13 mouse cellular contexts compared by ENCODE assay signal in genomic region chr9:108748600-108749183, GRCm38 (mm10). TPM values are rescaled to one million over a fixed set of nuclear protein-coding genes. Genes with fewer than 3 reads are reported as not detected.
DNase-seq lines count a peak whose midpoint lies in the region; ATAC-seq lines count a peak whose summit lies in the region.
"Had no signal": no experiment of that assay in that cellular context is flagged by ENCODE, and none has a peak within 500 bp of the region (broad histone marks: within the 10 kb centered on the region; RNA-seq: fewer than 3 reads in every experiment).

No protein-coding gene starts in this region.

- peaks cover 37% of the 10 kb centered on the region for H3K36me3 ChIP-seq in liver, embryonic 12.5 days
- H3K36me3 ChIP-seq in heart, embryonic 16.5 days (ENCODE audit: control insufficient read depth, insufficient read depth), result peaks cover 13% of the 10 kb centered on the region; the same call in 1 of the 2 replicates
- H3K36me3 ChIP-seq in midbrain, embryonic 13.5 days, result peaks cover 57% of the 10 kb centered on the region

- peak; percentile 24 to 25 for DNase-seq in cerebellum, postnatal 10 days
- DNase-seq in cerebellum, adult 9-10 months, result no peak
- DNase-seq in liver, result no peak
- DNase-seq in layer of hippocampus, postnatal 14 days (ENCODE audit: low spot score in 2 of 2), result no peak
- DNase-seq in spleen, postnatal 36 days (ENCODE audit: low spot score in 2 of 2), result no peak
- DNase-seq: kidney, postnatal 14 days; liver, postnatal 0 days; right cerebral cortex, postnatal 14 days; thymus, postnatal 14 days had no signal

- 0 out of 2 replicates have a peak overlapping the region, but pooled peaks have one; percentile 12 for H3K9ac ChIP-seq in liver, embryonic 12.5 days
- H3K9ac ChIP-seq in heart, embryonic 16.5 days (ENCODE audit: low read length), result no peak overlapping the region
- H3K9ac ChIP-seq in midbrain, embryonic 13.5 days (replicated peaks), result peak overlapping the region; percentile 37; the same call in 1 of the 2 replicates
- H3K9ac ChIP-seq: intestine, embryonic 15.5 days; liver, postnatal 0 days had no signal

- H3K4me3 ChIP-seq in liver, embryonic 12.5 days, result no peak overlapping the region
- no peak overlapping the region for H3K4me3 ChIP-seq in heart, embryonic 16.5 days (ENCODE audit: low read length)
- H3K4me3 ChIP-seq in midbrain, embryonic 13.5 days (replicated peaks), result no peak overlapping the region
- H3K4me3 ChIP-seq: intestine, embryonic 15.5 days had no signal

- H3K4me2 ChIP-seq in liver, embryonic 12.5 days, result 0 out of 2 replicates have a peak overlapping the region, but pooled peaks have one; percentile 27
- H3K4me2 ChIP-seq in heart, embryonic 16.5 days (ENCODE audit: low read depth, low read length), result no peak overlapping the region
- H3K4me2 ChIP-seq in midbrain, embryonic 13.5 days (replicated peaks), result no peak overlapping the region
- H3K4me2 ChIP-seq: intestine, embryonic 15.5 days had no signal

- no peak overlapping the region for H3K27ac ChIP-seq in liver, embryonic 12.5 days
- H3K27ac ChIP-seq in heart, embryonic 16.5 days (ENCODE audit: low read length), result peak overlapping the region; percentile 49
- peak overlapping the region; percentile 26; the same call in 1 of the 2 replicates for H3K27ac ChIP-seq in midbrain, embryonic 13.5 days
- H3K27ac ChIP-seq: intestine, embryonic 15.5 days had no signal

- no peaks in the 10 kb centered on the region for H3K27me3 ChIP-seq in liver, embryonic 12.5 days (replicated peaks)
- H3K27me3 ChIP-seq in heart, embryonic 16.5 days (ENCODE audit: control insufficient read depth, insufficient read depth, low read length), result no peaks in the 10 kb centered on the region
- H3K27me3 ChIP-seq in midbrain, embryonic 13.5 days, result no peaks in the 10 kb centered on the region
- H3K27me3 ChIP-seq: intestine, embryonic 15.5 days had no signal

- ATAC-seq in liver, embryonic 12.5 days, result no peak
- ATAC-seq in heart, embryonic 16.5 days (replicated peaks; ENCODE audit: extremely low read depth, insufficient read depth, low FRiP score), result peak; percentile 84
- ATAC-seq in midbrain, embryonic 13.5 days, result no peak
- ATAC-seq: intestine, embryonic 15.5 days; liver, postnatal 0 days had no signal

- 77% methylated on average over 11 of the region's 11 CpGs for WGBS in liver, embryonic 12.5 days (ENCODE audit: insufficient replicate concordance)
- WGBS in heart, embryonic 16.5 days, result 35% methylated on average over 11 of the region's 11 CpGs
- WGBS in midbrain, embryonic 13.5 days, result 68% methylated on average over 11 of the region's 11 CpGs

- peaks cover 28% of the 10 kb centered on the region for H3K4me1 ChIP-seq in liver, embryonic 12.5 days
- peaks cover 9% of the 10 kb centered on the region for H3K4me1 ChIP-seq in heart, embryonic 16.5 days (ENCODE audit: control insufficient read depth, insufficient read depth, low read length)
- H3K4me1 ChIP-seq in midbrain, embryonic 13.5 days (replicated peaks), result peaks cover 11% of the 10 kb centered on the region
- H3K4me1 ChIP-seq: intestine, embryonic 15.5 days had no signal

- no peaks in the 10 kb centered on the region for H3K9me3 ChIP-seq in liver, embryonic 12.5 days (replicated peaks)
- H3K9me3 ChIP-seq in heart, embryonic 16.5 days (replicated peaks; ENCODE audit: control insufficient read depth, low read length), result no peaks in the 10 kb centered on the region
- no peaks in the 10 kb centered on the region for H3K9me3 ChIP-seq in midbrain, embryonic 13.5 days
- H3K9me3 ChIP-seq: intestine, embryonic 15.5 days had no signal

RNA-seq across cellular contexts. Expression of gene Ip6k2, which starts 34.9 kb away (rescaled TPM):
- polyA plus RNA-seq in liver, embryonic 12.5 days (2016; fragmentation: Nextera tagmentation; extraction: Ambion mirVana), result 15.7 and 20.3 TPM in 2 replicates
- 27.2 and 31.0 TPM in 2 replicates for polyA plus RNA-seq in heart, embryonic 16.5 days (2015; fragmentation: Nextera tagmentation; extraction: Ambion mirVana)
- 217 and 238 TPM in 2 replicates for polyA plus RNA-seq in midbrain, embryonic 13.5 days (2015; fragmentation: Nextera tagmentation; extraction: Ambion mirVana)
- total RNA-seq in layer of hippocampus, postnatal 14 days (2021), result 100 to 1,000 TPM; 201 to 212 TPM

RNA-seq across cellular contexts. Expression of gene Nckipsd, which starts 59.5 kb away (rescaled TPM):
- 5.6 and 9.1 TPM in 2 replicates for polyA plus RNA-seq in liver, embryonic 12.5 days (2016; fragmentation: Nextera tagmentation; extraction: Ambion mirVana)
- polyA plus RNA-seq in heart, embryonic 16.5 days (2015; fragmentation: Nextera tagmentation; extraction: Ambion mirVana), result 10.0 and 14.5 TPM in 2 replicates
- 20.9 and 29.5 TPM in 2 replicates for polyA plus RNA-seq in midbrain, embryonic 13.5 days (2015; fragmentation: Nextera tagmentation; extraction: Ambion mirVana)
- 10 to 100 TPM; 47.2 to 52.3 TPM for total RNA-seq in layer of hippocampus, postnatal 14 days (2021)

RNA-seq across cellular contexts. Expression of gene Prkar2a, which starts 59.6 kb away (rescaled TPM):
- 15.5 and 17.5 TPM in 2 replicates for polyA plus RNA-seq in liver, embryonic 12.5 days (2016; fragmentation: Nextera tagmentation; extraction: Ambion mirVana)
- 21.3 and 25.5 TPM in 2 replicates for polyA plus RNA-seq in heart, embryonic 16.5 days (2015; fragmentation: Nextera tagmentation; extraction: Ambion mirVana)
- polyA plus RNA-seq in midbrain, embryonic 13.5 days (2015; fragmentation: Nextera tagmentation; extraction: Ambion mirVana), result 49.3 and 54.0 TPM in 2 replicates
- total RNA-seq in layer of hippocampus, postnatal 14 days (2021), result 10 to 100 TPM; 43.5 to 49.4 TPM

Comparison
In these comparisons a context has a peak if more than half of its experiments do, and no peak if none do; other contexts are left out.
1. DNase-seq: peak in cerebellum, postnatal 10 days (2 of 2); none in cerebellum, adult 9-10 months (single experiment), liver (single experiment), layer of hippocampus, postnatal 14 days (0 of 2) and spleen, postnatal 36 days (0 of 2).